Mouse (Mus musculus): Measurements from ENCODE around the gene Sugp2.
A peak's percentile ranks its signal among the peaks of the same experiment; 100 is the strongest.
"Not testable (repeated sequence)": the region's sequence is repeated elsewhere in the genome, so short reads cannot be mapped to it uniquely, and the experiment has no call there.

Gene Sugp2

GRCm38 (mm10) chr8:70234080-70234780, at the start of gene Sugp2, which contains the start of gene Armc6:
Gene Sugp2, plus strand, starts transcription at chr8:70234226.
Gene Armc6, minus strand, starts transcription at chr8:70234466.
- DNase-seq (ENCODE audit: low read depth) = peak; percentile 97

DNA sequence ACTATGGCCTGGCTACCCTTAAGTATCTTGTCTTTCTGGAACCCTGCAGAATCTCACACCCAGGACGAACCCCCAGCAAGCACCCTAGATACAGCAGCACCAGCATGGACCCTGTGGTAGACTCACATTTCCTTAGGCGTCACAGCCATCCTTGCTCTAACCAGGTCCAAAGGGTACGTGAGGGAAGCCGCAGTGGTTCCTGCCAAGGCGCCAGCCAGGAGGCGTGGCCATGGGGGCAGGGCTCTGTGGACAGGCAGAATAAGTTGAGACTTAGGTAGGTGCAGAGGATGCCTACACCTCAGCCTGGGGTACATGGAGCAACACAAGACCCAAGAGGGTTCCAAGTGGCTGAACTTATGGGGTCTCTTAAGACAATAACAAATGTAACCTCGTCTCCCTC, 45.3 kb upstream of the Sugp2 start:
- no peak for DNase-seq (ENCODE audit: low read depth)

GRCm38 (mm10) chr8:70193238-70193637, 40.8 kb upstream of the Sugp2 start:
- DNase-seq (ENCODE audit: low read depth) = no peak

- DNase-seq (ENCODE audit: low read depth) = no peak
These were observed 39.8 kb upstream of the Sugp2 start for GRCm38 (mm10) chr8:70194191-70194590.

DNA sequence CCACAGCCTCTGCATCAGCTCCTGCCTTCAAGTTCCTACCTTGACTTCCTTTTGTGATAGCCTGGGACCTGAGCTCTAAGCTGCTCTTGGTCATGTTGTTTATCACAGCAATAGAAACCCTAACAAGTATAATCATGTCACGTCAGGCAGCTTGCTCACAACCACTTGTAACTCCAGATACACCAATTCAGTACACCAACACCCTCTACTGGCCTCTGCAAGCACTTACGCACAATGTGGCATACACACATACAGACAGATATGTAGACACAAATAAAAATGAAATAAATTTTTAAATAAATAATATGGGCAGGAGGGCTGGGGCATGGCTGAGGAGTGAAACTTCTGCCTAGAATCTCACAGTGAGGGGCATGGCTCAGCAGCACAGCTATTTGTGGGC, 38.3 kb upstream of the Sugp2 start:
- DNase-seq (ENCODE audit: low read depth) = peak; percentile 52

DNA sequence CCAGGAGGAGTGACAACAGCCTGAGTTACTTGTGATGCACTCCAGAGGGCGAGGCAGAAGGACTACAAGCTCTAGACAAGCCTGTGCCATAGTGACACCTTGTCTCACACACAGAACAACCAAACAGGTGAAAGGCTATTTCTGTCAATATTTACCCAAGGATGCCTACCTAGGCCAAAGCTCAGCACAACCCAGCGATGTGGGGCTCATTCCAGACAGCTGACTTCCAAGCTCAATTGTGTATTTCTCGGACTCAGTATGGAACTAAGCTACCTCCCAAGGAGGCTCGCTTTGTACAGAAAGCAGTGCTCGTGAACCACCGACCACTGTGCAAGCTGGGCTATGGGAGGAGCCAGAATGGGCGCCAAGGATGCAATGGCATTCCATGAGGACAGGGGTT, 36.4 kb upstream of the Sugp2 start:
- no peak for DNase-seq (ENCODE audit: low read depth)

- peak; percentile 62 for DNase-seq (ENCODE audit: low read depth)
These were observed 33.8 kb upstream of the Sugp2 start for GRCm38 (mm10) chr8:70200098-70200681.

- peak; percentile 31 for DNase-seq (ENCODE audit: low read depth)
These were observed 32.6 kb upstream of the Sugp2 start for GRCm38 (mm10) chr8:70201417-70201816.

- DNase-seq (ENCODE audit: low read depth) = no peak
These were observed 31.0 kb upstream of the Sugp2 start for GRCm38 (mm10) chr8:70203072-70203471.

DNA sequence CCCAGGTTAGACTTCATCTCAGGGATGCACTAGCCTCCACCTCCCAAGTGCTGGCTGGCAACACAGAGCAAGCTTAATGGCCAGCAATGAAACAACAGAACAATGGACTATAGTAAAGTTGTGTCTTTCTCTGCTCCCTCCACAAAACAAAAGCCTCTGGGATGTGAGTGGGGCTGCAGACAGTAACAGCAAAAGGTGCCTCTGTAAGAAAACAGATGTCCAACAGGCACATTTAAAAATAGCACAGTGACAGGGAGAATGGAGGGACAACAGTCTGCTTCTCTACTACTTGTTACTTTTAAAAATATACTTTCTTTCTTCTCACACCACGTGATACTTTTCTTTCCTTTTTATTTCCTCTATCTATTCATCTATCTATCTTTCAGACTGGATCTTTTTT, 29.3 kb upstream of the Sugp2 start:
- no peak for DNase-seq (ENCODE audit: low read depth)

- DNase-seq (ENCODE audit: low read depth) = no peak
These were observed 25.9 kb upstream of the Sugp2 start for GRCm38 (mm10) chr8:70208130-70208529.

- no peak for DNase-seq (ENCODE audit: low read depth)
These were observed 23.5 kb upstream of the Sugp2 start for GRCm38 (mm10) chr8:70210538-70210937.

DNA sequence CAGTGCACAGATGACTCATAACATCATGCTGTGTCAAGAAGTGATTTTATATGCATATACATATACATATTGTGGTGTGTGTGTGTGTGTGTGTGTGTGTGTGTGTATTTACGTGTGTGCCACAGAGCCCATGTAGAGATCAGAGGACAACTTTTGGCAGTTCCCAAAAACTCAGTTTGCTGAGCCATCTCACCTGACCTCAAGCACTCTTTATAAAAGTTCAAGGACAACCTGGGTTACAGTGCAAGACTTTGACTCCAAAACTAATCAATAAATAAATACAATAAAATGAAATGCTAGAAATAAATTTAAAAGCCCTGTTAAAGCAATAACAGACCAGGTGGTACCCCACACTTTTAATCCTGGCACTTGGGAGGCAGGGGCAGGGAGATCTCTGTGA, 22.8 kb upstream of the Sugp2 start:
- DNase-seq (ENCODE audit: low read depth) = no peak

- peak; percentile 35 for DNase-seq (ENCODE audit: low read depth)
These were observed 22.3 kb upstream of the Sugp2 start for GRCm38 (mm10) chr8:70211726-70212111.

GRCm38 (mm10) chr8:70212112-70213055, 21.6 kb upstream of the Sugp2 start, which contains the start of gene Slc25a42:
Gene Slc25a42, minus strand, starts transcription at chr8:70212305.
- peak; percentile 100 for DNase-seq (ENCODE audit: low read depth)

GRCm38 (mm10) chr8:70214411-70214810, 19.6 kb upstream of the Sugp2 start:
- DNase-seq (ENCODE audit: low read depth) = peak; percentile 70

- DNase-seq (ENCODE audit: low read depth) = no peak
These were observed 18.9 kb upstream of the Sugp2 start for GRCm38 (mm10) chr8:70215092-70215491.

GRCm38 (mm10) chr8:70216161-70216560, 17.9 kb upstream of the Sugp2 start:
- not testable (repeated sequence) for DNase-seq (ENCODE audit: low read depth)

GRCm38 (mm10) chr8:70216566-70216965, 17.5 kb upstream of the Sugp2 start:
- DNase-seq (ENCODE audit: low read depth) = no peak

GRCm38 (mm10) chr8:70217441-70217840, 16.6 kb upstream of the Sugp2 start:
- no peak for DNase-seq (ENCODE audit: low read depth)

DNA sequence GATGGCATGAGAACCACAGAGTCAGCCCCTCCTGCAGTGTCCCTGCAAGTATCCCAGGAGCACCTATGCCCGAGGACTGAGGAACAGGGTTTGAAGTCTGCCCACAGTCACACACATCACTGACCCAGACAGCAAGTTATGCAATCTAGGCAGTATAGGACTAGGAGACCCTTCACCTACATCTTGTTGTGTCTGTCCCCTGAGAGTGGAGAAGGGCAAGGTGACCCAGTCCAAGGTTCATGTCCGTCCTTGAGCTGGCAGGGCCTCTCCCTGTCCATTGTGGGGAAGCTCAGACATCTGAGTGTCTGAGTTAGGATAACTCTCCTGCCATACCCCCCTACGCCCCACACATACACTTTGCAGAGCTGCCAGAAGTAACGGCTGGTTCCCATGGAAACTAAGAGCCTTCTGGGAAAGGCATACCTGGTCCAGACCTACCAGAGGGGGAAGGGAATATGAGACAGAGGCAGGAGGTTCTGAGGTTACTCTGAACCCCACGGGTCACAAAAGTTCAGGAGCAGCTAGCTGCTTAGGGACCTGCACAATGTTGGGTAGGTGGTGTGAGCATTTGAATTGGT, 14.8 kb upstream of the Sugp2 start:
- DNase-seq (ENCODE audit: low read depth) = no peak

DNA sequence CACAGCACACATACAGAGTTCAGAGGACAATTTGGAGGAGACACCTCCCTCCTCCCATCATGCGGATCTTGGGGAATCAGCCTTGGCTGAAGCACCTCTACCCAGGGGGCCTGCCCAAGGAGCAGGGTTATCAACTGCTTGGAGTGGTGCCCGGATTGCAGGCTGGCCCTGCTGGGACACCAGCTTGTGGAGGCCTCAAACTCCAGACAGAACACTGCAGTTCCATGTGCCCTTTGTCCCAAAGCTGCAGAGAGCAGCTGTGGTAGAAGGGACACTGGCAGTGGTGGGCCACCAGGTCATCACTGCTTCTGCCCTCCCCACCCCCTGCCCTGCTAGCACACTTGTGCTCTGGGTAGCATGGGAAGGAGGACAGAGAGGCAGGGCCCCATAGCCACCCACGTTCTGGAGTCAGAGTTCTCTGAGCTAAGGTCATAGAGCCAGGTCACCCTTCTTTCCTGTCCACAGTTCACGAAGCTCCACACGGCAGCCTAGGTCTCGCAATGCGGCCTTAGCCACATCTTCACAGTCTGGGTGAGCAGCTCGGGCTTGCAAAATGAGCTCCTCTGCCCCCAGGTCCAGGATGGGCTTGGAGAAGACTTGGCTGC, 13.7 kb upstream of the Sugp2 start:
- DNase-seq (ENCODE audit: low read depth) = no peak
